Mouse (Mus musculus) kidney, postnatal 4 days (tissue): ENCODE measurements around the gene Vmn2r81.
"Not testable (repeated sequence)": the region's sequence is repeated elsewhere in the genome, so short reads cannot be mapped to it uniquely, and the experiment has no call there.

ENCODE experiments used
- DNase-seq, 2 experiments: peaks; one replicate each; pipeline ENCODE4 v3.0.0; 2021; ENCODE audit warnings: mixed read lengths in 2 of 2

Vmn2r81 gene

GRCm38 (mm10) chr10:79247392-79247791 lies at the start of gene Vmn2r81:
TSS of gene Vmn2r81 (plus strand) at chr10:79247692.
- not testable (repeated sequence) for DNase-seq

GRCm38 (mm10) chr10:79199973-79200372 lies 47.5 kb upstream of the Vmn2r81 start:
- not testable (repeated sequence) for DNase-seq

- DNase-seq: no peak
Measured at GRCm38 (mm10) chr10:79220432-79220831, 27.1 kb upstream of the Vmn2r81 start.

- DNase-seq: no peak
Measured at GRCm38 (mm10) chr10:79221606-79222005, 25.9 kb upstream of the Vmn2r81 start.

GRCm38 (mm10) chr10:79222214-79222613 lies 25.3 kb upstream of the Vmn2r81 start:
- DNase-seq: no peak

- not testable (repeated sequence) for DNase-seq
Measured at GRCm38 (mm10) chr10:79322033-79322736, 74.7 kb downstream of the Vmn2r81 start.

- no peak for DNase-seq
Measured at GRCm38 (mm10) chr10:79322737-79323086, 75.2 kb downstream of the Vmn2r81 start.
